Mouse (Mus musculus) MEL (cell line): ENCODE results near the gene Cdkl2. TPM values are rescaled to one million over a fixed set of nuclear protein-coding genes. Genes with fewer than 3 reads are reported as not detected.
A peak's percentile ranks its signal among the peaks of the same experiment; 100 is the strongest.

Experiments used
- DNase-seq: peaks from one replicate; pipeline ENCODE4 v3.0.0; 2011; ENCODE audit warnings: low read depth, low spot score
- H3K27ac ChIP-seq: 2 replicates; pipeline ENCODE4 v1.5.1; 2012; ENCODE audit warnings: low read depth, mild to moderate bottlenecking, control low read depth, low read length, moderate library complexity; ENCODE audit not compliant: control insufficient read depth
- H3K27me3 ChIP-seq, 2 experiments: fragments of 150-350 bp in 1 of 2; sonication (generic) in 1 of 2; 2 replicates each; pipeline ENCODE4 v1.6.1; 2012; ENCODE audit warnings: low read length in 2 of 2, mild to moderate bottlenecking in 2 of 2, improper control_type of control experiment in 1 of 2, moderate library complexity in 1 of 2; ENCODE audit not compliant: insufficient read depth in 2 of 2, control insufficient read depth in 1 of 2
- H3K36me3 ChIP-seq, 2 experiments: 2 replicates each; pipeline ENCODE4 v1.6.1; 2012 to 2014; ENCODE audit warnings: low read length in 2 of 2, improper control_type of control experiment in 1 of 2, inconsistent platforms in 1 of 2, mild to moderate bottlenecking in 1 of 2; ENCODE audit not compliant: insufficient read depth in 2 of 2, control insufficient read depth in 1 of 2
- H3K4me1 ChIP-seq, 2 experiments: fragments of 150-350 bp in 1 of 2; sonication (generic) in 1 of 2; 2 replicates each; pipeline ENCODE4 v1.6.1; 2012; ENCODE audit warnings: low read length in 2 of 2, improper control_type of control experiment in 1 of 2, mild to moderate bottlenecking in 1 of 2; ENCODE audit not compliant: insufficient read depth in 2 of 2, control insufficient read depth in 1 of 2
- H3K4me3 ChIP-seq, 2 experiments: fragments of 150-350 bp in 1 of 2; sonication (generic) in 1 of 2; 2 replicates each; pipeline ENCODE4 v1.5.1; 2012; ENCODE audit warnings: low read depth in 2 of 2, low read length in 2 of 2, mild to moderate bottlenecking in 2 of 2, moderate library complexity in 2 of 2, control low read depth in 1 of 2, improper control_type of control experiment in 1 of 2; ENCODE audit not compliant: control insufficient read depth in 1 of 2, insufficient read depth in 1 of 2
- H3K79me2 ChIP-seq: 2 replicates; pipeline ENCODE4 v1.6.1; 2012; ENCODE audit warnings: mild to moderate bottlenecking, low read length, moderate library complexity; ENCODE audit not compliant: control insufficient read depth, poor library complexity, insufficient read depth
- H3K9ac ChIP-seq: 2 replicates; pipeline ENCODE4 v1.6.1; 2012; ENCODE audit warnings: low read depth, mild to moderate bottlenecking, control low read depth, low read length, moderate library complexity; ENCODE audit not compliant: control insufficient read depth, poor library complexity, severe bottlenecking
- H3K9me3 ChIP-seq: fragments of 150-350 bp; sonication (generic); replicated peaks from 2 replicates; pipeline ENCODE4 v1.6.1; 2012; ENCODE audit warnings: mild to moderate bottlenecking, low read length, improper control_type of control experiment, moderate library complexity; ENCODE audit not compliant: insufficient read depth
- BHLHE40 ChIP-seq: IDR thresholded peaks from 2 replicates; pipeline ENCODE4 v1.6.1; 2012; ENCODE audit warnings: low read depth, mild to moderate bottlenecking, inconsistent platforms, low read length, improper control_type of control experiment, borderline replicate concordance
- ETS1 ChIP-seq: IDR thresholded peaks from 2 replicates; pipeline ENCODE4 v1.6.1; 2012; ENCODE audit warnings: low read depth, mild to moderate bottlenecking, inconsistent platforms, low read length, improper control_type of control experiment, moderate library complexity
- GATA1 ChIP-seq: IDR thresholded peaks from 2 replicates; pipeline ENCODE4 v1.6.1; 2011; ENCODE audit warnings: low read depth, low read length, improper control_type of control experiment
- HCFC1 ChIP-seq: IDR thresholded peaks from 2 replicates; pipeline ENCODE4 v1.6.1; 2012; ENCODE audit warnings: low read depth, mild to moderate bottlenecking, inconsistent platforms, low read length, improper control_type of control experiment, moderate library complexity
- JUND ChIP-seq: IDR thresholded peaks from 2 replicates; pipeline ENCODE4 v1.6.1; 2011; ENCODE audit warnings: low read depth, mild to moderate bottlenecking, improper control_type of control experiment, low read length
- MAZ ChIP-seq: IDR thresholded peaks from 2 replicates; pipeline ENCODE4 v1.6.1; 2012; ENCODE audit warnings: low read depth, mild to moderate bottlenecking, inconsistent platforms, low read length, improper control_type of control experiment
- NELFE ChIP-seq: IDR thresholded peaks from 2 replicates; pipeline ENCODE4 v1.6.1; 2011; ENCODE audit warnings: low read depth, low read length, improper control_type of control experiment
- NRF1 ChIP-seq: IDR thresholded peaks from 2 replicates; pipeline ENCODE4 v1.6.1; 2014; ENCODE audit warnings: low read depth, mild to moderate bottlenecking, inconsistent platforms, low read length, improper control_type of control experiment, moderate library complexity; ENCODE audit not compliant: poor library complexity, insufficient read depth, severe bottlenecking
- POLR2A ChIP-seq, 2 experiments: IDR thresholded peaks; 2 replicates each; pipeline ENCODE4 v1.6.1; 2011 to 2012; ENCODE audit warnings: low read length in 2 of 2, mild to moderate bottlenecking in 2 of 2, control low read depth in 1 of 2, improper control_type of control experiment in 1 of 2, low read depth in 1 of 2, moderate library complexity in 1 of 2; ENCODE audit not compliant: control insufficient read depth in 1 of 2, insufficient read depth in 1 of 2, poor library complexity in 1 of 2
- POLR2AphosphoS5 ChIP-seq: IDR thresholded peaks from 2 replicates; pipeline ENCODE4 v1.6.1; 2012; ENCODE audit warnings: low read depth, borderline replicate concordance, mild to moderate bottlenecking, inconsistent platforms, low read length, moderate library complexity, mixed read lengths
- SMC3 ChIP-seq: IDR thresholded peaks from 2 replicates; pipeline ENCODE4 v1.6.1; 2011; ENCODE audit warnings: low read depth, low read length, improper control_type of control experiment
- TBP ChIP-seq: IDR thresholded peaks from 2 replicates; pipeline ENCODE4 v1.8.0; 2011; ENCODE audit warnings: low read depth, low read length, improper control_type of control experiment
- USF1 ChIP-seq: IDR thresholded peaks from 2 replicates; pipeline ENCODE4 v1.6.1; 2014; ENCODE audit warnings: low read depth, mild to moderate bottlenecking, inconsistent platforms, low read length, improper control_type of control experiment, moderate library complexity
- USF2 ChIP-seq, 2 experiments: IDR thresholded peaks; 2 replicates each; pipeline ENCODE4 v1.6.1; 2011 to 2012; ENCODE audit warnings: improper control_type of control experiment in 2 of 2, low read length in 2 of 2, borderline replicate concordance in 1 of 2, inconsistent platforms in 1 of 2, low read depth in 1 of 2, mild to moderate bottlenecking in 1 of 2; ENCODE audit not compliant: insufficient read depth in 1 of 2
- ZC3H11A ChIP-seq: IDR thresholded peaks from 2 replicates; pipeline ENCODE4 v1.6.1; 2012; ENCODE audit warnings: low read depth, mild to moderate bottlenecking, inconsistent platforms, low read length, improper control_type of control experiment
- polyA plus RNA-seq, 2 experiments: library from polyadenylated mRNA; stranded (reverse) in 1 of 2; unstranded in 1 of 2; fragments of >175 nt in 1 of 2; fragments of >200 nt in 1 of 2; gene quantifications; 2 replicates each; pipeline versions ENCODE4 v1.2.1 to v1.2.4; 2012; ENCODE audit warnings: low replicate concordance in 2 of 2, low read depth in 1 of 2; ENCODE audit not compliant: insufficient read length in 2 of 2, insufficient read depth in 1 of 2, missing spikeins in 1 of 2
- total RNA-seq: library from RNA; depleted of rRNA; stranded (reverse); fragments of 300-350 nt; gene quantifications from 2 replicates; pipeline ENCODE4 v1.2.3, GENCODE M21; 2012

Cdkl2 gene
- total and polyA plus RNA-seq, 3 experiments: 0.08 to 0.53 TPM; not detected in 1

GRCm38 (mm10) chr5:92019960-92020359, 23.7 kb downstream of the Cdkl2 start:
- Histone ChIP-seq H3K9ac (no peak overlapping the region), H3K79me2 (no peaks in the 10 kb centered on the region), H3K36me3 (no peaks in the 10 kb centered on the region)
- DNase-seq: peak; percentile 41
- no peak for TF ChIP-seq POLR2A (IDR thresholded peaks at IDR 0.05; ENCODE audit: control insufficient read depth in 1 of 2, insufficient read depth in 1 of 2, low read depth in 1 of 2, low read length in 2 of 2, poor library complexity in 1 of 2)
- TF ChIP-seq NELFE: no peak
- no peak for TF ChIP-seq USF2 (IDR thresholded peaks at IDR 0.05; ENCODE audit: borderline replicate concordance in 1 of 2, insufficient read depth in 1 of 2, low read depth in 1 of 2, low read length in 2 of 2)
- no peak for TF ChIP-seq BHLHE40
- TF ChIP-seq JUND: no peak
- no peak for TF ChIP-seq POLR2AphosphoS5
- no peak for TF ChIP-seq TBP
- TF ChIP-seq NRF1: no peak
- TF ChIP-seq ZC3H11A: no peak
- TF ChIP-seq MAZ: no peak
- no peak for TF ChIP-seq USF1
- no peak for TF ChIP-seq SMC3
- TF ChIP-seq HCFC1: no peak
- TF ChIP-seq, all 39 proteins: peak for 0
- H3K27ac ChIP-seq: no peak overlapping the region
- no peak overlapping the region for H3K4me3 ChIP-seq
- no peaks in the 10 kb centered on the region for H3K27me3 ChIP-seq
- H3K4me1 ChIP-seq: 0 out of 4 replicates have a peak, but pooled peaks cover 0 to 2% of the 10 kb centered on the region in 2 experiments
- no peaks in the 10 kb centered on the region for H3K9me3 ChIP-seq

GRCm38 (mm10) chr5:92011756-92012155, 31.9 kb downstream of the Cdkl2 start:
- no peaks in the 10 kb centered on the region for H3K79me2 ChIP-seq
- no peaks in the 10 kb centered on the region; a peak in 1 of 4 replicates for H3K27me3 ChIP-seq
- H3K4me1 ChIP-seq: peaks cover 0 to 3% of the 10 kb centered on the region in 2 experiments; a peak in 1 of 4 replicates
- TF ChIP-seq USF2 (IDR thresholded peaks at IDR 0.05; ENCODE audit: borderline replicate concordance in 1 of 2, insufficient read depth in 1 of 2, low read depth in 1 of 2, low read length in 2 of 2): no peak
- peak; percentile 65 for TF ChIP-seq GATA1
- no peak for TF ChIP-seq ETS1
- peak; percentile 24 for DNase-seq
- H3K36me3 ChIP-seq: peaks cover 0 to 6% of the 10 kb centered on the region in 2 experiments; a peak in 2 of 4 replicates
- H3K4me3 ChIP-seq: no peak overlapping the region
- no peak overlapping the region for H3K9ac ChIP-seq
- no peak overlapping the region for H3K27ac ChIP-seq
- no peaks in the 10 kb centered on the region for H3K9me3 ChIP-seq
